Mouse (Mus musculus) heart, embryonic 16.5 days (tissue): Measurements from ENCODE around the gene Aspscr1. TPM values are rescaled to one million over a fixed set of nuclear protein-coding genes. Genes with fewer than 3 reads are reported as not detected.
"Not testable (repeated sequence)": the region's sequence is repeated elsewhere in the genome, so short reads cannot be mapped to it uniquely, and the experiment has no call there.

ENCODE experiments used
- ATAC-seq: fragments of 200-750 bp; cut with Nextera tagmentation; replicated peaks from 2 replicates; pipeline ENCODE4 v1.8.0; 2017; ENCODE audit warnings: moderate number of reproducible peaks; ENCODE audit not compliant: insufficient read depth, low FRiP score; ENCODE audit errors: extremely low read depth
- H3K27ac ChIP-seq: fragments of 300-500 bp; sonication (generic); 2 replicates; pipeline ENCODE4 v1.5.1; 2014; ENCODE audit warnings: mild to moderate bottlenecking, low read length, control low read depth, moderate library complexity
- H3K27me3 ChIP-seq: fragments of 300-500 bp; sonication (generic); 2 replicates; pipeline ENCODE4 v1.6.1; 2014; ENCODE audit warnings: low read length, mixed read lengths; ENCODE audit not compliant: control insufficient read depth, insufficient read depth
- H3K36me3 ChIP-seq: fragments of 300-500 bp; sonication (generic); 2 replicates; pipeline ENCODE4 v1.6.1; 2014; ENCODE audit not compliant: control insufficient read depth, insufficient read depth
- H3K4me1 ChIP-seq: fragments of 300-500 bp; sonication (generic); 2 replicates; pipeline ENCODE4 v1.6.1; 2014; ENCODE audit warnings: low read length, mixed read lengths; ENCODE audit not compliant: control insufficient read depth, insufficient read depth
- H3K4me2 ChIP-seq: fragments of 300-500 bp; sonication (generic); 2 replicates; pipeline ENCODE4 v1.6.1; 2014; ENCODE audit warnings: low read depth, mild to moderate bottlenecking, control low read depth, low read length
- H3K4me3 ChIP-seq: fragments of 300-500 bp; sonication (generic); 2 replicates; pipeline ENCODE4 v1.5.1; 2014; ENCODE audit warnings: mild to moderate bottlenecking, control low read depth, low read length
- H3K9ac ChIP-seq: fragments of 300-500 bp; sonication (generic); 2 replicates; pipeline ENCODE4 v1.6.1; 2014; ENCODE audit warnings: low read length, control low read depth
- H3K9me3 ChIP-seq: fragments of 300-500 bp; sonication (generic); replicated peaks from 2 replicates; pipeline ENCODE4 v1.6.1; 2016; ENCODE audit warnings: low read length; ENCODE audit not compliant: control insufficient read depth
- WGBS: fragments of 180-500 bp; shearing (Covaris S2); extraction: QIAGEN DNeasy Blood & Tissue Kit; methylation state at CpG from one replicate; pipeline ENCODE4 v1.1.7; 2014; 5-methylcytosine and 5-hydroxymethylcytosine counted together
- polyA plus RNA-seq: library from polyadenylated mRNA; unstranded; fragments of >200 nt; fragmentation: Nextera tagmentation; extraction: Ambion mirVana; gene quantifications from 2 replicates; pipeline ENCODE4 v1.2.1, GENCODE M21; 2015

Gene Aspscr1
- polyA plus RNA-seq, 1 experiment from 2014 or later = 105 TPM

- peaks cover 9% of the 10 kb centered on the region; the same call in 1 of the 2 replicates for H3K36me3 ChIP-seq
- H3K27ac ChIP-seq = no peak overlapping the region
- H3K9ac ChIP-seq = peak overlapping the region; percentile 53
- peak overlapping the region; percentile 63 for H3K4me3 ChIP-seq
- ATAC-seq = no peak
- H3K27me3 ChIP-seq = peaks cover 30% of the 10 kb centered on the region
- H3K4me2 ChIP-seq = peak overlapping the region; percentile 97
- H3K9me3 ChIP-seq = no peaks in the 10 kb centered on the region
- H3K4me1 ChIP-seq = peaks cover 18% of the 10 kb centered on the region
- WGBS = 21% methylated on average over 21 of the region's 21 CpGs
Measured at GRCm38 (mm10) chr11:120722067-120722630, 49.4 kb downstream of the Aspscr1 start.

- Histone ChIP-seq H3K27me3 (peaks cover 30% of the 10 kb centered on the region), H3K36me3 (peaks cover 7% of the 10 kb centered on the region; the same call in 1 of the 2 replicates), H3K4me2 (no peak overlapping the region), H3K9ac (no peak overlapping the region), H3K4me3 (no peak overlapping the region), H3K9me3 (no peaks in the 10 kb centered on the region), H3K4me1 (peaks cover 18% of the 10 kb centered on the region), H3K27ac (no peak overlapping the region)
- no peak for ATAC-seq
- WGBS = 86% methylated on average over 11 of the region's 11 CpGs
Measured at GRCm38 (mm10) chr11:120722761-120723382, 50.1 kb downstream of the Aspscr1 start.

- no peak overlapping the region for H3K4me2 ChIP-seq
- H3K9me3 ChIP-seq = no peaks in the 10 kb centered on the region
- WGBS = 83% methylated on average over 7 of the region's 7 CpGs
- no peak overlapping the region for H3K4me3 ChIP-seq
- peaks cover 6% of the 10 kb centered on the region; the same call in 1 of the 2 replicates for H3K36me3 ChIP-seq
- peaks cover 30% of the 10 kb centered on the region for H3K27me3 ChIP-seq
- ATAC-seq = no peak
- no peak overlapping the region for H3K9ac ChIP-seq
- H3K4me1 ChIP-seq = peaks cover 18% of the 10 kb centered on the region
- H3K27ac ChIP-seq = no peak overlapping the region
Measured at GRCm38 (mm10) chr11:120723509-120723908, 50.7 kb downstream of the Aspscr1 start.

GRCm38 (mm10) chr11:120726243-120727168 lies 53.7 kb downstream of the Aspscr1 start:
- peak; percentile 19; the same call in 1 of the 2 replicates for ATAC-seq
- no peak overlapping the region for H3K27ac ChIP-seq
- no peaks in the 10 kb centered on the region for H3K36me3 ChIP-seq

GRCm38 (mm10) chr11:120727169-120727527 lies 54.4 kb downstream of the Aspscr1 start, which contains the start of gene Dcxr:
Gene Dcxr (minus strand): TSS chr11:120727281.
- Histone ChIP-seq H3K9me3 (no peaks in the 10 kb centered on the region), H3K9ac (peak within 1 kb of the TSS; percentile 73), H3K4me2 (peak within 1 kb of the TSS; percentile 95), H3K36me3 (no peaks in the 10 kb centered on the region), H3K27ac (no peak within 1 kb of the TSS), H3K4me3 (peak within 1 kb of the TSS; percentile 73), H3K4me1 (peaks cover 6% of the 10 kb centered on the region), H3K27me3 (peaks cover 21% of the 10 kb centered on the region)
- ATAC-seq = peak; percentile 89
- WGBS = under 1% methylated on average over 14 of the region's 14 CpGs

More at GRCm38 (mm10) chr11:120726243-120727168, 53.7 kb downstream of the Aspscr1 start:
- Histone ChIP-seq H3K4me2 (peak overlapping the region; percentile 95), H3K27me3 (peaks cover 22% of the 10 kb centered on the region), H3K9ac (peak overlapping the region; percentile 73), H3K4me1 (peaks cover 10% of the 10 kb centered on the region), H3K9me3 (no peaks in the 10 kb centered on the region), H3K4me3 (peak overlapping the region; percentile 73)
- WGBS = 23% methylated on average over 35 of the region's 36 CpGs

- H3K9me3 ChIP-seq = no peaks in the 10 kb centered on the region
- no peaks in the 10 kb centered on the region for H3K36me3 ChIP-seq
- H3K27me3 ChIP-seq = peaks cover 17% of the 10 kb centered on the region
- H3K9ac ChIP-seq = no peak overlapping the region
- peak overlapping the region; percentile 95 for H3K4me2 ChIP-seq
- peak overlapping the region; percentile 73; the same call in 1 of the 2 replicates for H3K4me3 ChIP-seq
- whole genome bisulfite sequencing = 57% methylated on average over 12 of the region's 12 CpGs
- H3K4me1 ChIP-seq = peaks cover 6% of the 10 kb centered on the region
- ATAC-seq = no peak
- no peak overlapping the region for H3K27ac ChIP-seq
Measured at GRCm38 (mm10) chr11:120727564-120727963, 54.8 kb downstream of the Aspscr1 start.

- Histone ChIP-seq H3K9me3 (no peaks in the 10 kb centered on the region), H3K4me3 (no peak overlapping the region), H3K9ac (no peak overlapping the region), H3K27ac (no peak overlapping the region), H3K4me2 (no peak overlapping the region), H3K4me1 (peaks cover 7% of the 10 kb centered on the region), H3K36me3 (no peaks in the 10 kb centered on the region), H3K27me3 (0 out of 2 replicates have a peak, but pooled peaks cover 7% of the 10 kb centered on the region)
- WGBS = 65% methylated on average over 11 of the region's 11 CpGs
- no peak for ATAC-seq
Measured at GRCm38 (mm10) chr11:120728530-120729240, 55.9 kb downstream of the Aspscr1 start.

GRCm38 (mm10) chr11:120729432-120730050 lies 56.8 kb downstream of the Aspscr1 start:
- ATAC-seq, H3K27ac ChIP-seq, H3K9ac ChIP-seq, H3K9me3 ChIP-seq, H3K27me3 ChIP-seq, H3K4me3 ChIP-seq, H3K4me1 ChIP-seq, H3K36me3 ChIP-seq: not testable (repeated sequence)
- H3K4me2 ChIP-seq = 0 out of 2 replicates have a peak overlapping the region, but pooled peaks have one; percentile 12
- WGBS = 4% methylated on average over 17 of the region's 21 CpGs
